Mouse (Mus musculus): ENCODE data around the gene Gm19402.

DNA sequence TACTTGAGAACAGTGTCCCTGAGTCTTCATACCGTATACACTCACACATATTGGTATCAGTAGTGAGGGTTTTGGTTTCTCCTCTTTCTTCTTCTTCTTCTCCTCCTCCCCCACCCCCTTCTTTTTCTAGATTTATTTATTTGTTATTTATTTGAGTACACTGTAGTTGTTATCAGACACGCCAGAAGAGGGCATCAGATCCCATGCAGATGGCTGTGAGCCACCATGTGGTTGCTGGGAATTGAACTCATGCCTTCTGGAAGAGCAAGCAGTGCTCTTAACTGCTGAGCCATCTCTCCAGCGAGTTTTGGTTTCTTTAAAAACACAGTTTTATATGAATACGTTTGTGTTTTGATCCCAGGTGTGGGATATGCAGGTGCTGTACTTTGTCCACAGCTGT, 37.7 kb upstream of the Gm19402 start:
- TF ChIP-seq CTCF (IDR thresholded peaks at IDR 0.05; ENCODE audit: low read depth, low read length) (no peak), TAL1 (conservative IDR thresholded peaks at IDR 0.05; ENCODE audit: low read depth, low read length) (no peak), GATA1 (IDR thresholded peaks at IDR 0.05; ENCODE audit: borderline replicate concordance, low read length) (no peak), POLR2AphosphoS5 (IDR thresholded peaks at IDR 0.05; ENCODE audit: insufficient replicate concordance, low read depth, low read length) (no peak)

All from G1E (cell line).